Mouse (Mus musculus) cerebellum, adult 9-11 months (tissue): ENCODE measurements around the gene Chmp4b.

Experiments used
- DNase-seq: peaks from one replicate; pipeline ENCODE4 v3.0.0; 2022

Chmp4b gene

DNA sequence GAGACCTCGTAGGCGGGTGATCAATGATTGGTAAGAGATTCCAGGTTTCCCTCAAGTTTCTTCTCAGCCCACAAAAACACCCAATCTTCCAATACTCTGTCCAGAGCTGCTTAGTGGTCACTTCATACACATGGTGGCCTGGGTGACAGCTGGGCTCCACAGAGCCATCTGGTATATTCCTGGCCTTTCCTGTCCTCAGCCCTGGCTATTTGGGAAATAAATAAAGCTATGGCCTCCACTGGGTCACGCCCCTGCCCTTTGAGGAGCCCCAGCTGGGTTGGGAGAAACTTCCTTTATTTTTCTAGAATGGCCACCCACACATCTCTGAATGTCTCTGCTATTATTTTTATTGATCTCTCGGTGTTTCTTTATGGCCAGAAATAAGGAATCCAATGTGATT, 72.0 kb downstream of the Chmp4b start:
- no peak for DNase-seq

GRCm38 (mm10) chr2:154729737-154730136, 78.2 kb downstream of the Chmp4b start:
- DNase-seq: no peak

DNA sequence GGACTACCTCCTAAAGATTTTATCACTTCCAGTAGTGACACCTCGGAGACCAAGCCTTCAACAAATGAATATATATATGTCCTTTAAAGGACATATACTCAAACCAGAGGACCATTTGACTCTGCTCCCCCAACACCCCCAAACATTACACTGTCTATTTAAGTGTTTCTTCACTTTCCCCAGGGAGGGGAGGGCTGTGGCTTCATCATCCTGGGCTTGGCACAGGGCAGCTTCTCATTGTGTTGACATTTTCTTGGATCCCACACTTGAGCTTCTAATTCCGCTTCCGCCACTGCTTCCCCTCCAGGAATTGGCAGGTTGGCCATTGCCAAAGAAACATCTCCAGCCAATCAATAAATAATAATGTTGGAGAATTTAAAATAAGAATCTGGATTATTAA, 79.3 kb downstream of the Chmp4b start:
- DNase-seq: no peak

DNA sequence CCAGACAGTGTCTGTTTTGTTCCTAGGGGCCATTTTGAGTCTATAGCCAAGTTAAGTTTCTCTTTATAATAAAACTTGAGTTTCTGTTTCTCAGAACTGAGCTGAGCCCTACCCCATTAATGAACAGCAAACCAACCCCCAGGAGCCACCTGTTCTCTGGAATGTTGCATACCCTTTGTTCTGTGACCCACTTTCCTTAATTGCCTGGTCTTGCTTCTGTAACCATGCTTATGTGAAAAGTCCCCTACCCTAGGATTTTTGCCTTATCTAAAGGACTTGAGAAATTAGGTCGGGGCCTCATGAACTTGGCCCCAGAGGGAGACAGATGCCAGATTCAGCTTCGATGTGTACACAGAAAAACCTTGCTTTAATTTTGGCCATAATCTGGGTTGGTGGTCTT, 80.4 kb downstream of the Chmp4b start:
- DNase-seq: no peak

DNA sequence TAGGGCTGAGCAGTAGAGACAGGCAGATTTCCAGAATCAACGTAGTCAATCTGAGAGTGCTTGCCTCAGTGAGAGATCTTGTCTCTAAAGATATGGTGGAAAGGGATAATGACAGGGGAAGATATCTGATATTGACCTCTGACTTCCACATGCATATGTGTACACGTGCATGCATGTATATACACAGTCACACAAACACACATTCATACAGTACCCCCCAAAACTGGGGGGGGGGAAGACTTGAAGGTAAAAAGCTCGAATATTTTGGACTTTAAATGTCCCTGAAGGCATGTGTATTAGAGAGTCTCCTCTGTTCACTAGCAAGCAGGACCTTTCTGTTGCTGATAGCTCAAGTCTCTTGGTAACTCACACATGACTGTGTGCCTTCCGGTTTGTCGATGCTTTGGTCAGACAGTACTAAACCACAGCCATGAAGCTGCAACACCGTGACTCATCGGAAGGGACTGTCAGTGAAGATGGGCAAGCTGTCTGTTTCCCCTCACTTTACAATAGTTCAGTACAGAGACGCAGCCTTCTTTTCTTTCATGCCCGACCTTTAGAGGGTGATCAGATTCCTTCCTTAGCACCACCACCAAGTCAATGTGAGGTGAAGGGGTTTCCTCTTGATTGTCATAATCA, 81.1 kb downstream of the Chmp4b start:
- DNase-seq: no peak

DNA sequence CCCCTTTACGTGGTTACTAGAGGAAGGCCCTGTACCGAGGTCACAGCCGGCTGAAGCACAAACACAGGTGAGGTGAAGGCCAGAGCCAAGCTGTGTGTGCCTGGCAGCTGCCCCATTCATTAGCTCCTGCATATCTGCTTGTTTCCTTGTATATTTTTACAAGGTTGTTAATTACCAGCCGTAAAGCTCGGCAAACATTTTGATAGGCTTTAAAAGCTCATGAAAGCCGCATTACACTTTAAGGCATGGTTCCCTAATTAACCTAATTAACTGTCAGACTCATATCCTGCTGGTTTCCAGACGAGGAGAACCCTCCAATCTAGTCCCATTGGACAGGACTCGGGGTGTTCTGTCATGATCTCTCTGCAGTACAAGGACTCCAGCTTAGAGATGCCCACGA, 83.5 kb downstream of the Chmp4b start:
- no peak for DNase-seq

DNA sequence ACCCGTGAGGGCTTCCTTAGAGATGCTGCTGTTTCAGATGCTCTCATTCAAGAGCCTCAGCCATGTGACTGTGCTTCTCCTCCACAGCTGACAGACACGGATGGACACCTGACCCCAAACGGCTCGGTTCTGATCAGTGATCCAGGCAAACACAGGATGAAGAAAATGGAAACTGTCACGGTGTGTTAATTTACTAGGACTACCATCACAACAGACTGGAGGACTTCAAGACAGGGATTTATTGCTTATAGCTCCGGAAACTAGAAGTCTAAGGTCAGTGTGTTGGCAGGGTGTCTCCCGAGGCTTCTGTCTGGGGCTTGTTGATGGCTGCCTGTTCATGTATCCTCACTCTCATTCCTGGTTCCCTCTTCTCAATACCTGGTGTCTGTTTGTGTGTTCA, 83.9 kb downstream of the Chmp4b start:
- DNase-seq: no peak

DNA sequence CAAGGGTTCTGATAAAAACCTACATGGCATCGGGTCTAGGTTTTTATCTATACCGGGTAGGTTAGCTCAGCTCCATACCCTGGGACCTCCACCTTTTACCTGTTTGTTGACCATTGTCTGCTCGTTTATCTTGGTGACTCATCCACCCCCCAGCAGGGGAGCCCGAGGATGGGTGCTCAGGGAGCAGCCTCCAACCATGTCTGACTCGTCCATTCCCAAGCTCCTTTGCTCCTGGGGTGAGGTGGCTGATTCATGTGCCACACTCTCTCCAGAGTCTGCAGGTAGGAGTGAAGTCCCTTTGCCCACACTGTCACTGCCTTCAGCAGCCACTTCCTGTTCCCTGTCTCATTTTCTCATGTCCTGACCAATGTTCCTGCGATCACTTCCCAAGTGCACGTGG, 84.5 kb downstream of the Chmp4b start:
- DNase-seq: no peak

DNA sequence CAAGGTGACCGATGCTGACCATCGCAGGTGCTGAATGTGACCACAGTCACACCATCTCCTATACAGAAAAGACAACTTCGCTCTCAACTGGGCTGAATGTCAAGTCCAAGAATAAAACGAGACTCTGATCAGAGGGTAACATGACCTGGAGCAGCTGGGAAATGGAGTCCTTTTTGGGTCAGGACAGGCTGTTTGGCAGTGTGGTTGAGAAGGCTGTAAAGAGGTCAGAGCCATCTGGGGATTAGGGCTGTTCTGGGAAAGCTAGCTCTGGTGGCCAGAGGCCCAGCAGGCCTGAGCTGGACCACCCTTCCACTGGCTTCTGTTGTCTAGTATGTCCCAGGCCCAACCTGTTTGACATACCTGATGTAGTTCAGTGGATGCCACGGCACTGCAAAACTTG, 87.1 kb downstream of the Chmp4b start:
- no peak for DNase-seq

- no peak for DNase-seq
Measured at GRCm38 (mm10) chr2:154742911-154743819, 91.7 kb downstream of the Chmp4b start.

- DNase-seq: no peak
Measured at GRCm38 (mm10) chr2:154743915-154744314, 92.4 kb downstream of the Chmp4b start.
